Mouse (Mus musculus) neutrophil, adult 65 days (primary cell): ENCODE results near the gene Gm17027. TPM values are rescaled to one million over a fixed set of nuclear protein-coding genes. Genes with fewer than 3 reads are reported as not detected.

Source experiments
- total RNA-seq: library from RNA; stranded (reverse); gene quantifications from 2 replicates; pipeline ENCODE4 v1.2.4, GENCODE M21; 2023

Gene Gm17027
- total RNA-seq: not detected in 2 replicates

GRCm38 (mm10) chr14:42162522-42162921, at the start of gene Gm17027:
Gene Gm17027 (minus strand): TSS chr14:42162622.

GRCm38 (mm10) chr14:42190691-42191090, 28.3 kb upstream of the Gm17027 start, which contains the start of gene Gm3573:
Gene Gm3573 (minus strand): TSS chr14:42190791.

DNA sequence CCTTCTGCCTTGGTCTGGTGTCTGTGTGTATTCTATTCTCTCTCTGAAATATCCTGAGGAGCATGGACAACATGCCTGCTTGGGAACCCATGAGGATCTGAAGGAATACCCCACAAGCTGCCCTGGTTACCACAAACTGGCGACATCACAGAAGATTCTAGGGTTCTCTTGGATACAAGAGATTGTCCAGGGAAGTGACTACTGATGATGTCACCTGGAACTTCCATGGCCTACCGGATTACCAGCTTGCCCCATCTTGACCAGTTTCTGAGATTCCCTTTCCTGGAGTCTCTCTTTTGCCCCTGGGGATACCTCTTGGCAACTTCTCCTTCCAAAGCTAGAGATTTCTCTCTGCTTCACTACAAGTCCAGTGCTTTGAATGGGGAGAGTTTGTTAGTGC, 45.2 kb downstream of the Gm17027 start, which contains the start of gene Gm7951:
TSS of gene Gm7951 (minus strand) at position 101 of the 400 bp plus-strand sequence.

Other genes starting within 250 kb of the Gm17027 start
- gene 1700049E17Rik1, start 237.7 kb downstream of the Gm17027 start, total RNA-seq: not detected in 2 replicates
- gene 1700024B05Rik, start 218.6 kb downstream of the Gm17027 start, total RNA-seq: not detected in 2 replicates
- gene Gm6401, start 194.7 kb downstream of the Gm17027 start, total RNA-seq: not detected in 2 replicates
- gene Gm3543, start 179.3 kb downstream of the Gm17027 start, total RNA-seq: not detected in 2 replicates
- not detected in 2 replicates for gene Gm7951, start 45.3 kb downstream of the Gm17027 start, total RNA-seq
- not detected in 2 replicates for gene Gm3573, start 28.2 kb upstream of the Gm17027 start, total RNA-seq
- not detected in 2 replicates for gene Gm17026, start 97.4 kb upstream of the Gm17027 start, total RNA-seq
- not detected in 2 replicates for gene Gm9611, start 134.7 kb upstream of the Gm17027 start, total RNA-seq
- gene Gm7995, start 147.6 kb upstream of the Gm17027 start, total RNA-seq: not detected in 2 replicates